22 mouse cellular contexts compared by ENCODE assay signal in the genomic region with DNA sequence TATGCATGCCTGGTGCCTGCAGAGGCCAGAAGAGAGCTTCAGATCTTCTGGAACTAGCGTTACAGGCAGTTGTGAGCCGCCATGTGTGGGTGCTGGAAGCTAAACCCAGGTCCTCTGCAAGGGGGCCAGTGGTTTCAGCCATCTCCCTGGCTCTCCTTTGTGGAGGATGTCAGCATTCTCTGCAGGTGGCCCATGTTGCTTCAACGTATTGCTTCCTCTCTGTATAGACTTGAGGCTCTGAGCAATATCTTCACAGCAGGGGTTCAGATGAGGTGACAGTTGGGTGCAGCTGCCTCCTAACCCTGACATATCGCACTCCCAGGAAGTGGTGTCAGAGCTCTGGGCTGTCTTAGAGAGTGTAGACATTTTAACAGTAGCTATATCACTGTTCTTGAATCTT.
"Had no signal": no experiment of that assay in that cellular context is flagged by ENCODE, and none has a peak within 500 bp of the region (broad histone marks: within the 10 kb centered on the region; RNA-seq: fewer than 3 reads in every experiment).

No protein-coding gene starts in this region.

- H3K4me2 ChIP-seq: limb, embryonic 13.5 days; liver, embryonic 12.5 days; liver, embryonic 15.5 days; lung, embryonic 15.5 days; midbrain, embryonic 11.5 days; neural tube, embryonic 12.5 days; neural tube, embryonic 15.5 days had no signal

- H3K27ac ChIP-seq: kidney, postnatal 0 days; layer of hippocampus, adult 2 months; limb, embryonic 10.5 days; limb, embryonic 13.5 days; liver, embryonic 12.5 days; liver, embryonic 15.5 days; lung, embryonic 15.5 days; neural tube, embryonic 12.5 days; neural tube, embryonic 15.5 days; stomach, postnatal 0 days had no signal

- H3K4me1 ChIP-seq: limb, embryonic 10.5 days; limb, embryonic 13.5 days; liver, embryonic 12.5 days; liver, embryonic 15.5 days; lung, embryonic 15.5 days; neural tube, embryonic 12.5 days; neural tube, embryonic 15.5 days had no signal

- DNase-seq: kidney, adult 2 months; kidney, postnatal 25 days; layer of hippocampus, adult 9-11 months; liver; lung, adult 18-20 months; lung, postnatal 10 days; lung, postnatal 36 days; midbrain, embryonic 14.5 days; right cerebral cortex, adult 18-20 months; right cerebral cortex, postnatal 25 days had no signal

- H3K27me3 ChIP-seq: limb, embryonic 13.5 days; liver, embryonic 12.5 days; liver, embryonic 15.5 days; lung, embryonic 15.5 days; neural tube, embryonic 12.5 days; neural tube, embryonic 15.5 days had no signal

- H3K9me3 ChIP-seq: limb, embryonic 10.5 days; limb, embryonic 13.5 days; liver, embryonic 12.5 days; liver, embryonic 15.5 days; lung, embryonic 15.5 days; neural tube, embryonic 12.5 days; neural tube, embryonic 15.5 days had no signal

- ATAC-seq: intestine, postnatal 0 days; liver, embryonic 12.5 days had no signal

- H3K4me3 ChIP-seq: layer of hippocampus, adult 2 months; limb, embryonic 10.5 days; limb, embryonic 13.5 days; liver, embryonic 12.5 days; liver, embryonic 15.5 days; lung, embryonic 15.5 days; neural tube, embryonic 12.5 days; neural tube, embryonic 15.5 days had no signal

- H3K9ac ChIP-seq: limb, embryonic 13.5 days; liver, embryonic 12.5 days; liver, embryonic 15.5 days; lung, embryonic 15.5 days; neural tube, embryonic 12.5 days; neural tube, embryonic 15.5 days had no signal
